Mouse (Mus musculus) liver (tissue): ENCODE measurements around the gene Fgd3.

Experiments used
- DNase-seq: peaks from one replicate; pipeline ENCODE4 v3.0.0-alpha.2; 2020; ENCODE audit warnings: mixed read lengths

Gene Fgd3

GRCm38 (mm10) chr13:49300771-49301170 is 19.3 kb downstream of the Fgd3 start:
- no peak for DNase-seq

- peak; percentile 23 for DNase-seq
Observed at GRCm38 (mm10) chr13:49298514-49299381, 21.4 kb downstream of the Fgd3 start.

GRCm38 (mm10) chr13:49296270-49296669 is 23.8 kb downstream of the Fgd3 start:
- DNase-seq, result no peak

GRCm38 (mm10) chr13:49294108-49294507 is 26.0 kb downstream of the Fgd3 start:
- no peak for DNase-seq

- no peak for DNase-seq
Observed at GRCm38 (mm10) chr13:49291949-49292348, 28.2 kb downstream of the Fgd3 start.

- DNase-seq, result peak; percentile 45
Observed at GRCm38 (mm10) chr13:49291398-49291797, 28.7 kb downstream of the Fgd3 start.

GRCm38 (mm10) chr13:49287224-49287623 is 32.9 kb downstream of the Fgd3 start:
- no peak for DNase-seq

- no peak for DNase-seq
Observed at GRCm38 (mm10) chr13:49286750-49287149, 33.4 kb downstream of the Fgd3 start.

GRCm38 (mm10) chr13:49283686-49284085 is 36.4 kb downstream of the Fgd3 start:
- no peak for DNase-seq

- no peak for DNase-seq
Observed at GRCm38 (mm10) chr13:49282168-49282567, 37.9 kb downstream of the Fgd3 start.

GRCm38 (mm10) chr13:49271831-49272765 is 48.0 kb downstream of the Fgd3 start:
- DNase-seq, result peak; percentile 28

GRCm38 (mm10) chr13:49270500-49270899 is 49.6 kb downstream of the Fgd3 start:
- DNase-seq, result no peak

- DNase-seq, result no peak
Observed at GRCm38 (mm10) chr13:49267645-49268044, 52.5 kb downstream of the Fgd3 start.

- no peak for DNase-seq
Observed at GRCm38 (mm10) chr13:49260036-49260722, 59.9 kb downstream of the Fgd3 start.

- no peak for DNase-seq
Observed at GRCm38 (mm10) chr13:49257819-49258313, 62.2 kb downstream of the Fgd3 start.

- DNase-seq, result no peak
Observed at GRCm38 (mm10) chr13:49252746-49253145, 67.4 kb downstream of the Fgd3 start.

- no peak for DNase-seq
Observed at GRCm38 (mm10) chr13:49252113-49252512, 68.0 kb downstream of the Fgd3 start.

- DNase-seq, result no peak
Observed at GRCm38 (mm10) chr13:49250716-49251517, 69.2 kb downstream of the Fgd3 start.

GRCm38 (mm10) chr13:49249634-49250033 is 70.5 kb downstream of the Fgd3 start:
- DNase-seq, result no peak

GRCm38 (mm10) chr13:49248923-49249322 is 71.2 kb downstream of the Fgd3 start:
- no peak for DNase-seq

- DNase-seq, result no peak
Observed at GRCm38 (mm10) chr13:49248467-49248862, 71.6 kb downstream of the Fgd3 start, which contains the start of gene Susd3. TSS of gene Susd3 (minus strand) at chr13:49248706.
